ENCODE assay signal across 8 mouse cellular contexts in the genomic region with DNA sequence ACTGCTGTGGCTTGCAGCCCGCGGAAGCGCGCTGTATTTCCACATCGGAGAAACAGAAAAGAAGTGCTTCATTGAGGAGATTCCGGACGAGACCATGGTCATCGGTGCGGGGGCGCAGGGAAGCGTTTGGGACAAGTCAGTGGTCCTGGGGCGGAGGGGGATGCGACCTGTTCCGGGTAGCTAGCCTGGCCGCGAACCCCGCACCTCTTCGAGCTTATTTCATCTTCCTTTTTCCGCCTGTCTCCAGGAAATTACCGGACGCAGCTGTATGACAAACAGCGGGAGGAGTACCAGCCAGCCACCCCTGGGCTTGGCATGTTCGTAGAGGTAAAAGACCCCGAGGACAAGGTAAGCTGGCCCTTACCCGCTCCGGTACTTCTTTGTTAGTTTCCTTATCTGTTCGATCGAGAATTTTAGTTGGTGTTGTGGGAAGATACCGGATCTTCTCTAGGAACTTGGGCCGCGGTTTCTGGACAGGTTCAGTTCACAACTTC. TPM values are rescaled to one million over a fixed set of nuclear protein-coding genes. Genes with fewer than 3 reads are reported as not detected.
DNase-seq lines count a peak whose midpoint lies in the region; ATAC-seq and TF ChIP-seq lines count a peak whose summit lies in the region.

No protein-coding gene starts in this region.

- ATAC-seq in lung, embryonic 16.5 days (ENCODE audit: low read depth) = peak; percentile 62
- ATAC-seq in embryonic facial prominence, embryonic 15.5 days (ENCODE audit: insufficient number of reproducible peaks, low FRiP score, low TSS enrichment, low read depth) = peak; percentile 35; the same call in 1 of the 2 replicates
- ATAC-seq in limb, embryonic 11.5 days (ENCODE audit: insufficient number of reproducible peaks, low FRiP score, low TSS enrichment, low read depth) = peak; percentile 38; the same call in 1 of the 2 replicates

- no peaks in the 10 kb centered on the region for H3K9me3 ChIP-seq in lung, embryonic 16.5 days (ENCODE audit: control insufficient read depth, low read length)
- no peaks in the 10 kb centered on the region for H3K9me3 ChIP-seq in embryonic facial prominence, embryonic 15.5 days (replicated peaks)
- H3K9me3 ChIP-seq in limb, embryonic 11.5 days (ENCODE audit: control insufficient read depth, low read length) = no peaks in the 10 kb centered on the region

- peak overlapping the region; percentile 88 for H3K9ac ChIP-seq in lung, embryonic 16.5 days (ENCODE audit: low read length)
- peak overlapping the region; percentile 72 for H3K9ac ChIP-seq in embryonic facial prominence, embryonic 15.5 days
- H3K9ac ChIP-seq in limb, embryonic 11.5 days (ENCODE audit: low read length) = peak overlapping the region; percentile 81

- H3K4me3 ChIP-seq in lung, embryonic 16.5 days (ENCODE audit: low read length) = peak overlapping the region; percentile 89
- peak overlapping the region; percentile 82 for H3K4me3 ChIP-seq in embryonic facial prominence, embryonic 15.5 days (replicated peaks)
- H3K4me3 ChIP-seq in limb, embryonic 11.5 days (ENCODE audit: low read depth, low read length) = peak overlapping the region; percentile 89
- H3K4me3 ChIP-seq in small intestine, adult 2 months (ENCODE audit: low read depth, low read length) = peak overlapping the region; percentile 75

- peak overlapping the region; percentile 73 for H3K4me2 ChIP-seq in lung, embryonic 16.5 days (ENCODE audit: low read depth, low read length)
- H3K4me2 ChIP-seq in embryonic facial prominence, embryonic 15.5 days (replicated peaks) = peak overlapping the region; percentile 57
- H3K4me2 ChIP-seq in limb, embryonic 11.5 days (ENCODE audit: low read depth, severe bottlenecking) = peak overlapping the region; percentile 59

- H3K27ac ChIP-seq in lung, embryonic 16.5 days (ENCODE audit: low read length) = peak overlapping the region; percentile 41; the same call in 1 of the 2 replicates
- H3K27ac ChIP-seq in embryonic facial prominence, embryonic 15.5 days (replicated peaks) = peak overlapping the region; percentile 56; the same call in 1 of the 2 replicates
- H3K27ac ChIP-seq in limb, embryonic 11.5 days (replicated peaks; ENCODE audit: low read depth, low read length) = no peak overlapping the region
- H3K27ac ChIP-seq in small intestine, adult 2 months (ENCODE audit: insufficient read depth, low read depth, low read length) = no peak overlapping the region; the same call in 1 of the 2 replicates

- TF ChIP-seq POLR2A in small intestine, adult 2 months (IDR thresholded peaks at IDR 0.05; ENCODE audit: low read depth, low read length) = no peak

- peaks cover 21% of the 10 kb centered on the region for H3K36me3 ChIP-seq in lung, embryonic 16.5 days (ENCODE audit: control insufficient read depth, insufficient read depth, low read length)
- peaks cover 40% of the 10 kb centered on the region for H3K36me3 ChIP-seq in embryonic facial prominence, embryonic 15.5 days
- peaks cover 12% of the 10 kb centered on the region; the same call in 1 of the 2 replicates for H3K36me3 ChIP-seq in limb, embryonic 11.5 days (ENCODE audit: control insufficient read depth, insufficient read depth, low read length)
- H3K36me3 ChIP-seq in small intestine, adult 2 months (ENCODE audit: control insufficient read depth, insufficient read depth, low read length) = peaks cover 32% of the 10 kb centered on the region

- no peak for TF ChIP-seq CTCF in small intestine, adult 2 months (IDR thresholded peaks at IDR 0.05; ENCODE audit: extremely low read depth, insufficient read length, insufficient replicate concordance, low read depth, low read length)

- H3K4me1 ChIP-seq in lung, embryonic 16.5 days (replicated peaks; ENCODE audit: control insufficient read depth, insufficient read depth, low read length) = peaks cover 9% of the 10 kb centered on the region
- H3K4me1 ChIP-seq in embryonic facial prominence, embryonic 15.5 days = peaks cover 11% of the 10 kb centered on the region
- H3K4me1 ChIP-seq in limb, embryonic 11.5 days (ENCODE audit: control insufficient read depth, insufficient read depth, low read length) = no peaks in the 10 kb centered on the region
- H3K4me1 ChIP-seq in small intestine, adult 2 months (ENCODE audit: control insufficient read depth, insufficient read depth, insufficient read length, low read length) = no peaks in the 10 kb centered on the region; the same call in 1 of the 2 replicates

- no peaks in the 10 kb centered on the region for H3K27me3 ChIP-seq in lung, embryonic 16.5 days (ENCODE audit: control insufficient read depth, insufficient read depth, low read depth, low read length)
- no peaks in the 10 kb centered on the region for H3K27me3 ChIP-seq in embryonic facial prominence, embryonic 15.5 days
- H3K27me3 ChIP-seq in limb, embryonic 11.5 days (ENCODE audit: control insufficient read depth, insufficient read depth, low read length) = no peaks in the 10 kb centered on the region
- no peaks in the 10 kb centered on the region for H3K27me3 ChIP-seq in small intestine, adult 2 months (ENCODE audit: control insufficient read depth, insufficient read depth, low read length)

- WGBS in lung, embryonic 16.5 days = 0% methylated on average over 31 of the region's 31 CpGs
- 1% methylated on average over 31 of the region's 31 CpGs for WGBS in embryonic facial prominence, embryonic 15.5 days
- WGBS in limb, embryonic 11.5 days = under 1% methylated on average over 31 of the region's 31 CpGs
- WGBS in small intestine, adult 2 months = under 1% methylated on average over 31 of the region's 31 CpGs

- DNase-seq in lung, postnatal 36 days = no peak
- no peak for DNase-seq in limb, embryonic 11.5 days (ENCODE audit: low spot score)
- no peak for DNase-seq in left cerebral cortex, adult 11 months (ENCODE audit: low spot score)
- DNase-seq in adrenal gland, adult 2 months = no peak
- DNase-seq in urinary bladder, postnatal 10 days (ENCODE audit: low spot score) = no peak

RNA-seq across cellular contexts. Expression of gene B4galt7, which starts 6.4 kb away (rescaled TPM):
- 22.8 and 25.0 TPM in 2 replicates for polyA plus RNA-seq in lung, embryonic 16.5 days (2015; fragmentation: Nextera tagmentation; extraction: Ambion mirVana)
- polyA plus RNA-seq in embryonic facial prominence, embryonic 15.5 days (2015; fragmentation: Nextera tagmentation; extraction: Ambion mirVana) = 30.3 and 32.3 TPM in 2 replicates
- polyA plus RNA-seq in limb, embryonic 11.5 days (2014; fragmentation: Nextera tagmentation; extraction: Ambion mirVana) = 16.9 and 21.3 TPM in 2 replicates
- polyA plus RNA-seq in small intestine, adult 2 months (2012; rRNA removed) = 11.4 and 16.7 TPM in 2 replicates
- 10 to 100 TPM; 13.0 to 13.7 TPM for total RNA-seq in adrenal gland, adult 2 months (2021)
- 20.9 and 22.7 TPM in 2 replicates for polyA plus RNA-seq in adrenal gland, adult 2 months (2012; rRNA removed)

RNA-seq across cellular contexts. Expression of gene Tmed9, which starts 19.8 kb away (rescaled TPM):
- polyA plus RNA-seq in lung, embryonic 16.5 days (2015; fragmentation: Nextera tagmentation; extraction: Ambion mirVana) = 156 and 180 TPM in 2 replicates
- polyA plus RNA-seq in embryonic facial prominence, embryonic 15.5 days (2015; fragmentation: Nextera tagmentation; extraction: Ambion mirVana) = 163 and 178 TPM in 2 replicates
- polyA plus RNA-seq in limb, embryonic 11.5 days (2014; fragmentation: Nextera tagmentation; extraction: Ambion mirVana) = 54.9 and 60.9 TPM in 2 replicates
- 17.6 and 21.1 TPM in 2 replicates for polyA plus RNA-seq in small intestine, adult 2 months (2012; rRNA removed)
- 100 to 1,000 TPM; 127 to 184 TPM for total RNA-seq in adrenal gland, adult 2 months (2021)
- polyA plus RNA-seq in adrenal gland, adult 2 months (2012; rRNA removed) = 54.9 and 71.9 TPM in 2 replicates

RNA-seq across cellular contexts. Expression of gene Fam193b, which starts 22.4 kb away (rescaled TPM):
- polyA plus RNA-seq in lung, embryonic 16.5 days (2015; fragmentation: Nextera tagmentation; extraction: Ambion mirVana) = 34.0 and 36.4 TPM in 2 replicates
- polyA plus RNA-seq in embryonic facial prominence, embryonic 15.5 days (2015; fragmentation: Nextera tagmentation; extraction: Ambion mirVana) = 43.4 and 46.0 TPM in 2 replicates
- polyA plus RNA-seq in limb, embryonic 11.5 days (2014; fragmentation: Nextera tagmentation; extraction: Ambion mirVana) = 47.8 and 50.7 TPM in 2 replicates
- polyA plus RNA-seq in small intestine, adult 2 months (2012; rRNA removed) = 51.0 and 76.9 TPM in 2 replicates
- 10 to 100 TPM; 32.0 to 41.2 TPM for total RNA-seq in adrenal gland, adult 2 months (2021)
- 99.6 and 110 TPM in 2 replicates for polyA plus RNA-seq in adrenal gland, adult 2 months (2012; rRNA removed)

RNA-seq across cellular contexts. Expression of gene Caml, which starts 29.5 kb away (rescaled TPM):
- 57.7 and 58.2 TPM in 2 replicates for polyA plus RNA-seq in lung, embryonic 16.5 days (2015; fragmentation: Nextera tagmentation; extraction: Ambion mirVana)
- 59.7 and 64.7 TPM in 2 replicates for polyA plus RNA-seq in embryonic facial prominence, embryonic 15.5 days (2015; fragmentation: Nextera tagmentation; extraction: Ambion mirVana)
- 53.8 and 56.3 TPM in 2 replicates for polyA plus RNA-seq in limb, embryonic 11.5 days (2014; fragmentation: Nextera tagmentation; extraction: Ambion mirVana)
- 3.8 and 5.7 TPM in 2 replicates for polyA plus RNA-seq in small intestine, adult 2 months (2012; rRNA removed)
- 10 to 100 TPM; 30.9 to 32.4 TPM for total RNA-seq in adrenal gland, adult 2 months (2021)
- 12.9 and 13.2 TPM in 2 replicates for polyA plus RNA-seq in adrenal gland, adult 2 months (2012; rRNA removed)

RNA-seq across cellular contexts. Expression of gene Ddx46, which starts 41.5 kb away (rescaled TPM):
- polyA plus RNA-seq in lung, embryonic 16.5 days (2015; fragmentation: Nextera tagmentation; extraction: Ambion mirVana) = 28.5 and 33.9 TPM in 2 replicates
- polyA plus RNA-seq in embryonic facial prominence, embryonic 15.5 days (2015; fragmentation: Nextera tagmentation; extraction: Ambion mirVana) = 31.0 and 32.1 TPM in 2 replicates
- 60.8 and 61.8 TPM in 2 replicates for polyA plus RNA-seq in limb, embryonic 11.5 days (2014; fragmentation: Nextera tagmentation; extraction: Ambion mirVana)
- 2.2 and 5.1 TPM in 2 replicates for polyA plus RNA-seq in small intestine, adult 2 months (2012; rRNA removed)
- total RNA-seq in adrenal gland, adult 2 months (2021) = 10 to 100 TPM; 33.6 to 40.4 TPM
- 6.8 and 9.1 TPM in 2 replicates for polyA plus RNA-seq in adrenal gland, adult 2 months (2012; rRNA removed)

Comparison
In these comparisons a context has a peak if more than half of its experiments do, and no peak if none do; other contexts are left out.
1. H3K27ac ChIP-seq: peak in lung, embryonic 16.5 days (single experiment) and embryonic facial prominence, embryonic 15.5 days (single experiment); none in limb, embryonic 11.5 days (single experiment) and small intestine, adult 2 months (single experiment).
2. Peak in every context shown above with its lines, with median percentiles within 50 percentile points of each other: ATAC-seq, H3K4me2 ChIP-seq, H3K4me3 ChIP-seq and H3K9ac ChIP-seq.